Comparison of ENCODE assay signal across 14 mouse cellular contexts in the genomic region with DNA sequence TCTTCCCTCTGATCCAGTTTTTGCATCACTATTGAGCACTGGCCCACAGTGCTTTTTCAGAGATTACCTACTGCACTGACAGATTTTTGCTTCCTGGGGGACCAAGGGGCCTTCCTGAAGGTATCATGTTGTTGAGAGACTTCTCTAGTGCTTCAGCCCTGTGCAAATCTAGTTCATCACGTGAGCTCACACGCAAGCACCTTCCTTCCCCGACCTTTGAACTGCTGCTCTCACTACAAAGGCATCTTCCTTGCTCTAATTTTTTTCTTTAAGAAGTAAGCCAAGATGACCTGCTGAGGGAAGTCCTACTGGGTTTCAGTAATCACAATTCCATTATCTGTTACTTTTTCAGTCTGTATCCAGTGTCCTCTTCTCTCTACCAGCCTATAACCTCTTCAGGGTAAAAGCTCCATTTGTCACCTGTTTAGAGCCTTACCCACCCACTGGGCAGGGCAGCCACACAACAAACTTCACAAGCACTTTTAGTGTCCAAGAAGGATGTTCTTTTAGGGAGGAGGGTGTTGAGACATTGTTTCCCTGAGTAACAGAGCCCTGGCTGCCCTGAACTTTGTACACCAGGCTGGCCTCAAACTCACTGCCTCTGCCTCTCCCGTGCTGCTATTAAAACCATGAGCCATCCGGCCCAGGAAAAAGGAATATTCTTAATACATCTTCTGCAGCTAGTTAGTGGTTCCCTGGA.
A peak's percentile ranks its signal among the peaks of the same experiment; 100 is the strongest.
DNase-seq lines count a peak whose midpoint lies in the region; ATAC-seq lines count a peak whose summit lies in the region.
"Had no signal": no experiment of that assay in that cellular context is flagged by ENCODE, and none has a peak within 500 bp of the region (broad histone marks: within the 10 kb centered on the region; RNA-seq: fewer than 3 reads in every experiment).

No protein-coding gene starts in this region.

- 47% methylated on average over 5 of the region's 5 CpGs for WGBS in intestine, embryonic 15.5 days
- WGBS in large intestine, adult 2 months = 29% methylated on average over 5 of the region's 5 CpGs

- no peaks in the 10 kb centered on the region for H3K9me3 ChIP-seq in intestine, embryonic 15.5 days
- H3K9me3 ChIP-seq: embryonic facial prominence, embryonic 10.5 days; forebrain, embryonic 10.5 days; midbrain, embryonic 15.5 days had no signal

- peak; percentile 53 for DNase-seq in kidney, adult 18-20 months
- DNase-seq in kidney, postnatal 4 days = no peak
- DNase-seq in large intestine, adult 2 months (ENCODE audit: low read depth, low spot score) = peak; percentile 70
- DNase-seq in right cerebral cortex, postnatal 36 days (ENCODE audit: low spot score in 2 of 2) = no peak
- no peak for DNase-seq in ovary, adult 18-20 months (ENCODE audit: low spot score)
- DNase-seq: cerebellum, adult 8-10 months; gastrocnemius, postnatal 36 days; lung, adult 18-20 months had no signal

- no peaks in the 10 kb centered on the region for H3K27me3 ChIP-seq in intestine, embryonic 15.5 days (replicated peaks)
- H3K27me3 ChIP-seq: midbrain, embryonic 15.5 days had no signal

- peaks cover 27% of the 10 kb centered on the region for H3K4me1 ChIP-seq in intestine, embryonic 15.5 days (replicated peaks)

- no peak overlapping the region for H3K4me3 ChIP-seq in intestine, embryonic 15.5 days (replicated peaks)
- H3K4me3 ChIP-seq: embryonic facial prominence, embryonic 10.5 days; forebrain, embryonic 10.5 days; midbrain, embryonic 15.5 days had no signal

- no peaks in the 10 kb centered on the region for H3K36me3 ChIP-seq in intestine, embryonic 15.5 days
- H3K36me3 ChIP-seq: midbrain, embryonic 15.5 days had no signal

- H3K27ac ChIP-seq in intestine, embryonic 15.5 days = peak overlapping the region; percentile 33; the same call in 1 of the 2 replicates
- H3K27ac ChIP-seq: embryonic facial prominence, embryonic 10.5 days; forebrain, embryonic 10.5 days; midbrain, embryonic 15.5 days had no signal

- no peak overlapping the region for H3K9ac ChIP-seq in intestine, embryonic 15.5 days
- H3K9ac ChIP-seq: midbrain, embryonic 15.5 days had no signal

- ATAC-seq in CD4-positive, CD25-positive, alpha-beta regulatory T cell, adult 4 months = peak; percentile 52
- ATAC-seq in intestine, embryonic 15.5 days = peak; percentile 59
- ATAC-seq: hindbrain, embryonic 16.5 days; midbrain, embryonic 15.5 days had no signal

- H3K4me2 ChIP-seq in intestine, embryonic 15.5 days (replicated peaks) = no peak overlapping the region
- H3K4me2 ChIP-seq: midbrain, embryonic 15.5 days had no signal

Comparison
In these comparisons a context has a peak if more than half of its experiments do, and no peak if none do; other contexts are left out.
1. DNase-seq: peak in kidney, adult 18-20 months (single experiment) and large intestine, adult 2 months (single experiment); none in kidney, postnatal 4 days (0 of 2), right cerebral cortex, postnatal 36 days (0 of 2) and ovary, adult 18-20 months (single experiment).